Mouse (Mus musculus): ENCODE measurements at regions not wholly inside any gene's neighbourhood (a gene's known extent, or its start where the extent isn't known, plus 50 kb on each side); places are given as distances from the start of the nearest gene placed in this dataset. TPM values are rescaled to one million over a fixed set of nuclear protein-coding genes. Genes with fewer than 3 reads are reported as not detected.

- DNase-seq (ENCODE audit: low spot score) (no peak), ATAC-seq (replicated peaks; ENCODE audit: low FRiP score, low TSS enrichment, low read depth) (no peak)
- Histone ChIP-seq H3K36me3 (ENCODE audit: control insufficient read depth, insufficient read depth, low read length) (no peaks in the 10 kb centered on the region), H3K4me3 (ENCODE audit: low read depth, low read length) (no peak overlapping the region), H3K4me2 (ENCODE audit: low read length) (no peak overlapping the region), H3K27me3 (replicated peaks; ENCODE audit: control insufficient read depth, insufficient read depth, low read length) (no peaks in the 10 kb centered on the region), H3K9me3 (ENCODE audit: control insufficient read depth, low read length) (no peaks in the 10 kb centered on the region), H3K27ac (ENCODE audit: low read depth) (no peak overlapping the region), H3K4me1 (replicated peaks; ENCODE audit: control insufficient read depth, insufficient read depth, low read length) (no peaks in the 10 kb centered on the region), H3K9ac (ENCODE audit: low read length) (no peak overlapping the region)
- 55% methylated on average over 8 of the region's 8 CpGs for WGBS
These were observed 75.5 kb upstream of the Ankrd34c start for GRCm38 (mm10) chr9:89813616-89814318.

- ATAC-seq (replicated peaks; ENCODE audit: low FRiP score, low TSS enrichment, low read depth): no peak
- DNase-seq (ENCODE audit: low spot score): no peak
These were observed 69.1 kb upstream of the Ankrd34c start for GRCm38 (mm10) chr9:89807381-89807780.

GRCm38 (mm10) chr9:89802658-89803057 lies 64.4 kb upstream of the Ankrd34c start:
- ATAC-seq (replicated peaks; ENCODE audit: low FRiP score, low TSS enrichment, low read depth) (no peak), DNase-seq (ENCODE audit: low spot score) (no peak)
- Histone ChIP-seq H3K4me3 (ENCODE audit: low read depth, low read length) (no peak overlapping the region), H3K27ac (ENCODE audit: low read depth) (no peak overlapping the region), H3K9ac (ENCODE audit: low read length) (no peak overlapping the region), H3K4me1 (replicated peaks; ENCODE audit: control insufficient read depth, insufficient read depth, low read length) (no peaks in the 10 kb centered on the region), H3K27me3 (replicated peaks; ENCODE audit: control insufficient read depth, insufficient read depth, low read length) (no peaks in the 10 kb centered on the region), H3K9me3 (ENCODE audit: control insufficient read depth, low read length) (no peaks in the 10 kb centered on the region), H3K4me2 (ENCODE audit: low read length) (no peak overlapping the region), H3K36me3 (ENCODE audit: control insufficient read depth, insufficient read depth, low read length) (no peaks in the 10 kb centered on the region)
- 69% methylated on average over 10 of the region's 10 CpGs for WGBS

More at GRCm38 (mm10) chr9:89807381-89807780, 69.1 kb upstream of the Ankrd34c start:
- Histone ChIP-seq H3K36me3 (ENCODE audit: control insufficient read depth, insufficient read depth, low read length) (no peaks in the 10 kb centered on the region), H3K4me2 (ENCODE audit: low read length) (no peak overlapping the region), H3K27ac (ENCODE audit: low read depth) (no peak overlapping the region), H3K27me3 (replicated peaks; ENCODE audit: control insufficient read depth, insufficient read depth, low read length) (no peaks in the 10 kb centered on the region), H3K4me3 (ENCODE audit: low read depth, low read length) (no peak overlapping the region), H3K4me1 (replicated peaks; ENCODE audit: control insufficient read depth, insufficient read depth, low read length) (no peaks in the 10 kb centered on the region), H3K9ac (ENCODE audit: low read length) (no peak overlapping the region), H3K9me3 (ENCODE audit: control insufficient read depth, low read length) (no peaks in the 10 kb centered on the region)
- 49% methylated on average over 6 of the region's 6 CpGs for WGBS

GRCm38 (mm10) chr9:89793018-89793417 lies 54.7 kb upstream of the Ankrd34c start:
- H3K9ac ChIP-seq (ENCODE audit: low read length): no peak overlapping the region
- peak; percentile 86 for DNase-seq (ENCODE audit: low spot score)
- H3K36me3 ChIP-seq (ENCODE audit: control insufficient read depth, insufficient read depth, low read length): no peaks in the 10 kb centered on the region
- H3K27ac ChIP-seq (ENCODE audit: low read depth): no peak overlapping the region
- no peaks in the 10 kb centered on the region for H3K27me3 ChIP-seq (replicated peaks; ENCODE audit: control insufficient read depth, insufficient read depth, low read length)
- 9% methylated on average over 6 of the region's 6 CpGs for WGBS
- no peak overlapping the region for H3K4me3 ChIP-seq (ENCODE audit: low read depth, low read length)
- no peak overlapping the region for H3K4me2 ChIP-seq (ENCODE audit: low read length)
- H3K9me3 ChIP-seq (ENCODE audit: control insufficient read depth, low read length): no peaks in the 10 kb centered on the region
- H3K4me1 ChIP-seq (replicated peaks; ENCODE audit: control insufficient read depth, insufficient read depth, low read length): no peaks in the 10 kb centered on the region
- ATAC-seq (replicated peaks; ENCODE audit: low FRiP score, low TSS enrichment, low read depth): no peak

GRCm38 (mm10) chr9:89789926-89790325 lies 51.7 kb upstream of the Ankrd34c start:
- Histone ChIP-seq H3K9ac (ENCODE audit: low read length) (no peak overlapping the region), H3K36me3 (ENCODE audit: control insufficient read depth, insufficient read depth, low read length) (no peaks in the 10 kb centered on the region), H3K27me3 (replicated peaks; ENCODE audit: control insufficient read depth, insufficient read depth, low read length) (no peaks in the 10 kb centered on the region), H3K27ac (ENCODE audit: low read depth) (no peak overlapping the region), H3K9me3 (ENCODE audit: control insufficient read depth, low read length) (no peaks in the 10 kb centered on the region), H3K4me2 (ENCODE audit: low read length) (no peak overlapping the region), H3K4me1 (replicated peaks; ENCODE audit: control insufficient read depth, insufficient read depth, low read length) (no peaks in the 10 kb centered on the region), H3K4me3 (ENCODE audit: low read depth, low read length) (no peak overlapping the region)
- ATAC-seq (replicated peaks; ENCODE audit: low FRiP score, low TSS enrichment, low read depth): no peak
- 74% methylated on average over 5 of the region's 5 CpGs for WGBS
- no peak for DNase-seq (ENCODE audit: low spot score)

GRCm38 (mm10) chr9:89788651-89789050 lies 50.4 kb upstream of the Ankrd34c start:
- ATAC-seq (replicated peaks; ENCODE audit: low FRiP score, low TSS enrichment, low read depth) (no peak), DNase-seq (ENCODE audit: low spot score) (no peak)
- Histone ChIP-seq H3K9ac (ENCODE audit: low read length) (no peak overlapping the region), H3K27me3 (replicated peaks; ENCODE audit: control insufficient read depth, insufficient read depth, low read length) (no peaks in the 10 kb centered on the region), H3K36me3 (ENCODE audit: control insufficient read depth, insufficient read depth, low read length) (no peaks in the 10 kb centered on the region), H3K9me3 (ENCODE audit: control insufficient read depth, low read length) (no peaks in the 10 kb centered on the region), H3K4me1 (replicated peaks; ENCODE audit: control insufficient read depth, insufficient read depth, low read length) (no peaks in the 10 kb centered on the region), H3K4me2 (ENCODE audit: low read length) (no peak overlapping the region), H3K27ac (ENCODE audit: low read depth) (no peak overlapping the region), H3K4me3 (ENCODE audit: low read depth, low read length) (no peak overlapping the region)
- 78% methylated on average over 1 of the region's 1 CpGs for WGBS

MicroRNAs in the stretch of these regions (microRNA counts, 519-probe panel; counts per million panel counts)
- microRNA mmu-miR-184: not detected

Small RNA genes in the stretch of these regions (microRNA-seq; reads per million reads assigned to microRNA genes)
- gene Mir184: 18.3 reads per million, percentile 45 among the genes with 10 or more reads in this experiment

All from intestine, embryonic 14.5 days (tissue).